Mouse (Mus musculus) kidney, adult 10 weeks (tissue): Measurements from ENCODE around the gene Pdxdc1. TPM values are rescaled to one million over a fixed set of nuclear protein-coding genes. Genes with fewer than 3 reads are reported as not detected.

ENCODE experiments used
- polyA plus RNA-seq: library from polyadenylated mRNA; stranded (reverse); fragments of 350-450 nt; fragmentation: Illumina TruSeq; extraction: RNeasy Lipid Tissue Mini Kit (QIAGEN cat#74804); gene quantifications from one replicate; pipeline ENCODE4 v1.2.3, GENCODE M21; 2014; ENCODE audit warnings: low read depth, low replicate concordance

The Pdxdc1 gene
- 102 TPM for polyA plus RNA-seq

DNA sequence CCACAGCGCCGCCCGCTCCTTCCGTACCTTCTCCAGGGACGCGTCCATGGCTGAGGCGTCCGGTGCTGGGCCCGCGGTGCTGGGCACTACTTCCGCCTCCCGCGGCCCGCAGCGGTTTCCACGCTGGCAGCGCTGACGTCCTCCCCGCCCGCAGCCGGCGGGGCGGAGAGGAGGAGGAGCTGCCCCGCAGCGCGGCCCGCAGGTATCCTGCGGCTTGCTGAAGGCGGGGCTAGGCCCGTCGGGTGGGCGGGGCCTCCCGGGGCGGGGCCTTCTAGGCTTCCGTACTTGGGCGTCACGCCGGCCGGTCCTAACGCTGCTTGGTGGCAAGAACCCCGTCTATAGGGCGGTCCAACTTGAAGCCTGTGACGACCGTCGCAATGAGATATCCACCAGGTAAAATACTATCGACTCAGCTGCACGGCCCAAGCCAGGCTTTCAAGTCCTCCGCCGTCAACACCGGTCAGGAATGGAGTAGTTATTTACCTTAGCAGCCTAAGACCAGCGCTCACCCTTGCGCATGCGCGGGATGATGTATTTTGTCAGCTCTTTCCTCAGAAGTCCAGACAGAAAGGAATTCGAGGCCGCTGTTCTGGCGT is at the start of gene Pdxdc1, which contains the start of gene Mpv17l:
Gene Pdxdc1 (minus strand): TSS at position 244 of the 596 bp plus-strand sequence.
Gene Mpv17l (plus strand): TSS at position 274 of the 596 bp plus-strand sequence.

DNA sequence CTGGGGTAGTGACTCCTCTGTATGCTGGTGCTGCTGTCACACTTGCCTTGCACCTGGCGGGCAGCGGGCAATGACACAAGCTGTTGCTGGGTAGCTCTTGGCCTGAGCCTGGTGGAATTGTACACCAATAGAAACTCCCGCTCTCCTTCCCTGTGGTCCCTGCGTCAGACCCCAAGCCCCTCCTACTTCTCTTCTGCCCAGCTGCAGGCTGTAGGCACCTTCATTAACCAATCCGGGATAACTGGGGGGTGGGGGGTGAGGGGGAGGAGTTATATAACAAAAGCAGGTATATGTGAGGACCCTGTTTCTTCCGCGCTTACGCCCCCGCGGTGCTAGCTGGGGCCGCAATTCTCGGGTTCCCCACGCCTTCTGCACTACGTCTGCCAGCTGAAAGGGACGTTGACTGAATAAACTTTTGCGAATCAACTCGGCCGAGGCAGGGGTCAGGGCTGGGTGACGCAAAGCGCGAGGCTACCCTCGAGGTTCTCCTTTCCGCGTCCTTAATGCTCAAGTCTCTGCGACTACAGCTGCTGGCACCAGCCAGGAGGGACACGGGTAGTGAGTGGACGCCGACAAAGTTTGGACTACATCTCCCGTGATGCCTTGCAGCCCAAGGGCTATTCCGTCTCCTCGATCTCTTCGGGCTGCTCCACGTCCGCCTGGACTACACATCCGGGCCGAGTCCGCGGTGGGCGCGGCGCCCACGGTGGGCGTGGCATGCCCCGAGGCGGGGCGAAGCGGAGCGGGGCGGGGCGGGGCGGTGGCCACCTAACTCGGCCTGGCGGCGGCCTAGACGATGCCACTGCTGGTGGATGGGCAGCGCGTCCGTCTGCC is 84.2 kb downstream of the Pdxdc1 start, which contains the start of gene Ntan1:
Gene Ntan1 (plus strand): TSS at position 286 of the 834 bp plus-strand sequence.

Other genes with a start within 250 kb of the Pdxdc1 start
- gene Parn, start 235.0 kb downstream of the Pdxdc1 start, polyA plus RNA-seq, result 19.5 TPM
- gene Bfar, start 231.3 kb downstream of the Pdxdc1 start, polyA plus RNA-seq, result 32.6 TPM
- gene 3110001I22Rik, start 231.2 kb downstream of the Pdxdc1 start, polyA plus RNA-seq, result 6.5 TPM
- gene Pla2g10, start 172.1 kb downstream of the Pdxdc1 start, polyA plus RNA-seq, result not detected
- gene Rrn3, start 122.4 kb downstream of the Pdxdc1 start, polyA plus RNA-seq, result 28.1 TPM
- 86.6 TPM for gene Ntan1, start 84.3 kb downstream of the Pdxdc1 start, polyA plus RNA-seq
- gene Mpv17l, start within 50 bp of the Pdxdc1 start, polyA plus RNA-seq, result 1,981 TPM
- gene 2900011O08Rik, start 83.5 kb upstream of the Pdxdc1 start, polyA plus RNA-seq, result not detected
- gene Ifitm7, start 83.8 kb upstream of the Pdxdc1 start, polyA plus RNA-seq, result 0.40 TPM